9 mouse cellular contexts compared by ENCODE assay signal in genomic region chr8:92363217-92364147, GRCm38 (mm10). TPM values are rescaled to one million over a fixed set of nuclear protein-coding genes. Genes with fewer than 3 reads are reported as not detected.
DNase-seq lines count a peak whose midpoint lies in the region; ATAC-seq and TF ChIP-seq lines count a peak whose summit lies in the region.
"Had no signal": no experiment of that assay in that cellular context is flagged by ENCODE, and none has a peak within 500 bp of the region (broad histone marks: within the 10 kb centered on the region; RNA-seq: fewer than 3 reads in every experiment).

No protein-coding gene starts in this region.

- H3K4me1 ChIP-seq in heart, embryonic 11.5 days (ENCODE audit: control insufficient read depth, insufficient read depth, low read length): peaks cover 25% of the 10 kb centered on the region
- peaks cover 44% of the 10 kb centered on the region for H3K4me1 ChIP-seq in heart, embryonic 13.5 days
- peaks cover 13% of the 10 kb centered on the region; the same call in 1 of the 2 replicates for H3K4me1 ChIP-seq in limb, embryonic 14.5 days (ENCODE audit: control insufficient read depth, insufficient read depth, low read length)
- no peaks in the 10 kb centered on the region for H3K4me1 ChIP-seq in stomach, postnatal 0 days (replicated peaks; ENCODE audit: control insufficient read depth, insufficient read depth)

- peak overlapping the region; percentile 65; the same call in 1 of the 2 replicates for H3K27ac ChIP-seq in heart, embryonic 11.5 days (ENCODE audit: low read depth, low read length)
- H3K27ac ChIP-seq in heart, embryonic 13.5 days (replicated peaks): peak overlapping the region; percentile 36; the same call in 1 of the 2 replicates
- peak overlapping the region; percentile 53 for H3K27ac ChIP-seq in limb, embryonic 14.5 days (replicated peaks; ENCODE audit: low read depth, low read length)
- peak overlapping the region; percentile 71 for H3K27ac ChIP-seq in stomach, postnatal 0 days (replicated peaks)
- H3K27ac ChIP-seq: macrophage had no signal

- no peak for ATAC-seq in heart, embryonic 11.5 days (replicated peaks; ENCODE audit: insufficient number of reproducible peaks, low FRiP score, low TSS enrichment)
- ATAC-seq in heart, embryonic 13.5 days (ENCODE audit: extremely low read depth, insufficient number of reproducible peaks, low FRiP score, low TSS enrichment): no peak
- no peak for ATAC-seq in limb, embryonic 14.5 days (ENCODE audit: low FRiP score, low read depth)
- no peak for ATAC-seq in stomach, postnatal 0 days (ENCODE audit: low FRiP score, low TSS enrichment)
- no peak for ATAC-seq in CD4-positive, CD25-positive, alpha-beta regulatory T cell, adult 4 months

- H3K4me3 ChIP-seq in heart, embryonic 11.5 days (ENCODE audit: low read depth, low read length): peak overlapping the region; percentile 27
- H3K4me3 ChIP-seq in heart, embryonic 13.5 days: peak overlapping the region; percentile 45
- peak overlapping the region; percentile 38 for H3K4me3 ChIP-seq in limb, embryonic 14.5 days (replicated peaks; ENCODE audit: low read length)
- H3K4me3 ChIP-seq in stomach, postnatal 0 days (ENCODE audit: low read depth, low read length): peak overlapping the region; percentile 25

- H3K9me3 ChIP-seq in heart, embryonic 11.5 days (replicated peaks; ENCODE audit: control insufficient read depth, low read length): no peaks in the 10 kb centered on the region
- no peaks in the 10 kb centered on the region for H3K9me3 ChIP-seq in heart, embryonic 13.5 days
- H3K9me3 ChIP-seq in limb, embryonic 14.5 days (ENCODE audit: control insufficient read depth, low read length): no peaks in the 10 kb centered on the region
- H3K9me3 ChIP-seq in stomach, postnatal 0 days (ENCODE audit: control insufficient read depth, low read length): no peaks in the 10 kb centered on the region

- no peaks in the 10 kb centered on the region for H3K36me3 ChIP-seq in heart, embryonic 11.5 days (ENCODE audit: control insufficient read depth, insufficient read depth, low read length)
- no peaks in the 10 kb centered on the region; the same call in 1 of the 2 replicates for H3K36me3 ChIP-seq in heart, embryonic 13.5 days
- H3K36me3 ChIP-seq in limb, embryonic 14.5 days (ENCODE audit: control insufficient read depth, insufficient read depth, low read length): peaks cover 9% of the 10 kb centered on the region
- H3K36me3 ChIP-seq in stomach, postnatal 0 days (ENCODE audit: control insufficient read depth, insufficient read depth, low read length): no peaks in the 10 kb centered on the region

- TF ChIP-seq POLR2A in limb, embryonic 14.5 days (IDR thresholded peaks at IDR 0.05; ENCODE audit: borderline replicate concordance, extremely low read depth, insufficient read depth, insufficient read length): no peak

- peaks cover 81% of the 10 kb centered on the region for H3K27me3 ChIP-seq in heart, embryonic 11.5 days (ENCODE audit: control insufficient read depth, insufficient read depth, low read length)
- peaks cover 93% of the 10 kb centered on the region for H3K27me3 ChIP-seq in heart, embryonic 13.5 days (replicated peaks)
- peaks cover 82% of the 10 kb centered on the region for H3K27me3 ChIP-seq in limb, embryonic 14.5 days (ENCODE audit: control insufficient read depth, insufficient read depth, low read length)
- H3K27me3 ChIP-seq in stomach, postnatal 0 days (ENCODE audit: control insufficient read depth, insufficient read depth, low read length): peaks cover 39% of the 10 kb centered on the region

- no peak for DNase-seq in heart, adult 11 months
- peak; percentile 24 for DNase-seq in ZHBTc4 (ENCODE audit: low read depth, low spot score)
- DNase-seq in limb, embryonic 14.5 days (ENCODE audit: low spot score): no peak
- DNase-seq in stomach, postnatal 0 days (ENCODE audit: low spot score): no peak
- no peak for DNase-seq in layer of hippocampus, postnatal 25 days (ENCODE audit: extremely low spot score in 1 of 2, low spot score in 1 of 2)

- H3K4me2 ChIP-seq in heart, embryonic 11.5 days: peak overlapping the region; percentile 57
- H3K4me2 ChIP-seq in heart, embryonic 13.5 days: peak overlapping the region; percentile 59
- peak overlapping the region; percentile 50 for H3K4me2 ChIP-seq in limb, embryonic 14.5 days (replicated peaks; ENCODE audit: low read depth, low read length, severe bottlenecking)
- H3K4me2 ChIP-seq in stomach, postnatal 0 days (replicated peaks; ENCODE audit: low read depth): peak overlapping the region; percentile 49

- TF ChIP-seq EP300 in stomach, postnatal 0 days (optimal IDR thresholded peaks at IDR 0.05): no peak

- 5% methylated on average over 45 of the region's 45 CpGs for WGBS in heart, embryonic 11.5 days (ENCODE audit: insufficient replicate concordance)
- 7% methylated on average over 45 of the region's 45 CpGs for WGBS in heart, embryonic 13.5 days
- 5% methylated on average over 45 of the region's 45 CpGs for WGBS in limb, embryonic 14.5 days
- WGBS in stomach, postnatal 0 days: 6% methylated on average over 45 of the region's 45 CpGs

- peak overlapping the region; percentile 65 for H3K9ac ChIP-seq in heart, embryonic 11.5 days (ENCODE audit: low read depth, low read length)
- H3K9ac ChIP-seq in heart, embryonic 13.5 days: peak overlapping the region; percentile 66
- H3K9ac ChIP-seq in limb, embryonic 14.5 days (ENCODE audit: low read depth, low read length, severe bottlenecking): peak overlapping the region; percentile 66
- 0 out of 2 replicates have a peak overlapping the region, but pooled peaks have one; percentile 23 for H3K9ac ChIP-seq in stomach, postnatal 0 days (ENCODE audit: low read length)

- no peak for TF ChIP-seq CTCF in stomach, postnatal 0 days (IDR thresholded peaks at IDR 0.05; ENCODE audit: low read depth)

RNA-seq across cellular contexts. Expression of gene Irx5, which starts 6.1 kb away (rescaled TPM):
- 11.2 TPM in 2 replicates for polyA plus RNA-seq in heart, embryonic 11.5 days (2014; fragmentation: Nextera tagmentation; extraction: Ambion mirVana)
- 7.7 and 8.5 TPM in 2 replicates for polyA plus RNA-seq in heart, embryonic 13.5 days (2015; fragmentation: Nextera tagmentation; extraction: Ambion mirVana)
- 34.1 and 48.4 TPM in 2 replicates for polyA plus RNA-seq in limb, embryonic 14.5 days (2012; rRNA removed)
- 27.5 and 34.6 TPM in 2 replicates for polyA plus RNA-seq in limb, embryonic 14.5 days (2014; fragmentation: Nextera tagmentation; extraction: Ambion mirVana)
- polyA plus RNA-seq in stomach, postnatal 0 days (2015; fragmentation: Nextera tagmentation; extraction: Ambion mirVana): 4.5 and 4.7 TPM in 2 replicates
- total RNA-seq in layer of hippocampus, postnatal 25 days (2021): under 1 TPM in 1 of 2 experiments, not detected in 1; 0.14 TPM
- not detected for polyA plus RNA-seq in CD4-positive, CD25-positive, alpha-beta regulatory T cell, adult 4 months (2017; shearing (Covaris generic))
- polyA plus RNA-seq: macrophage had no signal
